In the genomic region with DNA sequence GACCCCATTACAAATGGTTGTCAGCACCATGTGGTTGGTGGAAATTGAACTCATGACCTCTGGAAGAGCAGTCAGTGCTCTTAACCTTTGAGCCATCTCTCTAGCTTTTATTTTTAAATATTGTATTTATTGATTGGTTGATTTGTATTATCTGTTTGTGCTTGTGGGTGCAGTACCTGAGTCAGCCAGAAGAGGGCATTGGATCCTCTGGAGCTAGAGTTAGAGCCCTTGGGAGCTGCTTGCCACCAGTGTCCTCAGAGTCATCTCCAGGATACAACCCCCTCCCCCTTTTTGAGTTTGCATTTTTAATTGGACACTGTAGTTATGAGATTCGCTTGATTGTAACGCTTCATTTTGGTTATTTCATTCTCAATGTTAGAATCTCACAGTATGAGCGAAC, we compare ENCODE assay signal across 9 mouse cellular contexts. TPM values are rescaled to one million over a fixed set of nuclear protein-coding genes. Genes with fewer than 3 reads are reported as not detected.
DNase-seq lines count a peak whose midpoint lies in the region; ATAC-seq and TF ChIP-seq lines count a peak whose summit lies in the region.
"Had no signal": no experiment of that assay in that cellular context is flagged by ENCODE, and none has a peak within 500 bp of the region (broad histone marks: within the 10 kb centered on the region; RNA-seq: fewer than 3 reads in every experiment).

No protein-coding gene starts in this region.

- H3K9me3 ChIP-seq in forebrain, embryonic 14.5 days (replicated peaks; ENCODE audit: control insufficient read depth, low read length), result no peaks in the 10 kb centered on the region
- no peaks in the 10 kb centered on the region for H3K9me3 ChIP-seq in forebrain, embryonic 15.5 days
- peaks cover 8% of the 10 kb centered on the region for H3K9me3 ChIP-seq in G1E (replicated peaks)
- H3K9me3 ChIP-seq: embryonic facial prominence, embryonic 13.5 days had no signal

- no peak overlapping the region for H3K4me3 ChIP-seq in forebrain, embryonic 14.5 days (ENCODE audit: low read depth, low read length)
- no peak overlapping the region for H3K4me3 ChIP-seq in forebrain, embryonic 15.5 days
- H3K4me3 ChIP-seq in G1E (ENCODE audit: low read depth, low read length), result no peak overlapping the region
- H3K4me3 ChIP-seq: embryonic facial prominence, embryonic 13.5 days had no signal

- TF ChIP-seq CTCF in G1E (IDR thresholded peaks at IDR 0.05; ENCODE audit: low read depth, low read length), result peak; percentile 51

- no peak overlapping the region for H3K27ac ChIP-seq in forebrain, embryonic 14.5 days (ENCODE audit: low read depth, low read length)
- no peak overlapping the region for H3K27ac ChIP-seq in forebrain, embryonic 15.5 days (replicated peaks)
- H3K27ac ChIP-seq: embryonic facial prominence, embryonic 13.5 days had no signal

- H3K4me2 ChIP-seq in forebrain, embryonic 14.5 days (ENCODE audit: low read length), result no peak overlapping the region
- no peak overlapping the region for H3K4me2 ChIP-seq in forebrain, embryonic 15.5 days (replicated peaks)
- H3K4me2 ChIP-seq: embryonic facial prominence, embryonic 13.5 days had no signal

- H3K9ac ChIP-seq in forebrain, embryonic 14.5 days (ENCODE audit: low read length), result no peak overlapping the region
- no peak overlapping the region for H3K9ac ChIP-seq in forebrain, embryonic 15.5 days (replicated peaks)
- H3K9ac ChIP-seq: embryonic facial prominence, embryonic 13.5 days had no signal

- DNase-seq in forebrain, embryonic 14.5 days (ENCODE audit: low spot score), result peak; percentile 25
- peak; percentile 44 for DNase-seq in left cerebral cortex, postnatal 4 days
- no peak for DNase-seq in left cerebral cortex, postnatal 10 days (ENCODE audit: extremely low spot score in 1 of 2, low spot score in 2 of 2)
- DNase-seq in G1E (ENCODE audit: low spot score), result no peak
- DNase-seq in mesoderm, embryonic 11.5 days (ENCODE audit: low read depth, low spot score), result peak; percentile 56
- DNase-seq in thymus, postnatal 4 days, result peak; percentile 86

- no peaks in the 10 kb centered on the region for H3K36me3 ChIP-seq in forebrain, embryonic 14.5 days (ENCODE audit: control insufficient read depth, insufficient read depth, low read length)
- H3K36me3 ChIP-seq in forebrain, embryonic 15.5 days, result no peaks in the 10 kb centered on the region
- no peaks in the 10 kb centered on the region for H3K36me3 ChIP-seq in G1E (replicated peaks)
- H3K36me3 ChIP-seq: embryonic facial prominence, embryonic 13.5 days had no signal

- no peak for ATAC-seq in forebrain, embryonic 14.5 days
- ATAC-seq in forebrain, embryonic 15.5 days (replicated peaks), result no peak
- no peak for ATAC-seq in G1E (ENCODE audit: extremely low read depth, insufficient number of reproducible peaks, low FRiP score, poor library complexity, severe bottlenecking)
- ATAC-seq in erythroblast, adult 5-6 weeks (replicated peaks; ENCODE audit: low FRiP score, poor library complexity, severe bottlenecking), result peak; percentile 64; the same call in 1 of the 2 replicates

- H3K27me3 ChIP-seq in forebrain, embryonic 14.5 days (replicated peaks; ENCODE audit: control insufficient read depth, insufficient read depth, low read length), result no peaks in the 10 kb centered on the region
- no peaks in the 10 kb centered on the region for H3K27me3 ChIP-seq in forebrain, embryonic 15.5 days
- H3K27me3 ChIP-seq in G1E (ENCODE audit: insufficient read depth, low read length), result peaks cover 2% of the 10 kb centered on the region; the same call in 1 of the 2 replicates
- H3K27me3 ChIP-seq: embryonic facial prominence, embryonic 13.5 days had no signal

- no peaks in the 10 kb centered on the region for H3K4me1 ChIP-seq in forebrain, embryonic 14.5 days (ENCODE audit: control insufficient read depth, insufficient read depth, low read length)
- H3K4me1 ChIP-seq in forebrain, embryonic 15.5 days, result no peaks in the 10 kb centered on the region
- H3K4me1 ChIP-seq in G1E (ENCODE audit: insufficient read depth, low read depth, low read length), result no peaks in the 10 kb centered on the region

- WGBS in forebrain, embryonic 14.5 days, result 77% methylated on average over 3 of the region's 3 CpGs
- 83% methylated on average over 3 of the region's 3 CpGs for WGBS in forebrain, embryonic 15.5 days

- intact Hi-C loops in left cerebral cortex, postnatal 4 days (cut with DNase I), result no loop called here
- intact Hi-C loops in left cerebral cortex, postnatal 10 days (cut with DNase I), result no loop called here

RNA-seq across cellular contexts. Expression of gene Znrf3, which starts 24.4 kb away (rescaled TPM):
- polyA plus RNA-seq in forebrain, embryonic 14.5 days (2014; fragmentation: Nextera tagmentation; extraction: Ambion mirVana), result 4.9 and 5.8 TPM in 2 replicates
- 6.9 and 7.4 TPM in 2 replicates for polyA plus RNA-seq in forebrain, embryonic 15.5 days (2015; fragmentation: Nextera tagmentation; extraction: Ambion mirVana)
- 10 to 100 TPM; 17.6 to 21.0 TPM for total RNA-seq in left cerebral cortex, postnatal 4 days (2021)
- total RNA-seq in left cerebral cortex, postnatal 10 days (2021), result 10 to 100 TPM; 22.0 to 25.1 TPM
- total RNA-seq in G1E (2014; fragmentation: Nextera tagmentation) (7.7 and 11.0 TPM in 2 replicates), G1E (2017) (2.1 TPM in 2 replicates)
- polyA plus RNA-seq in G1E (2012), result 2.7 and 3.1 TPM in 2 replicates
- total RNA-seq in erythroblast, adult 5-6 weeks (2015; ENCODE audit: low replicate concordance), result 0.96 TPM in 1 of 2 replicates, not detected in the other
- total RNA-seq in erythroblast, adult 5-6 weeks (2017; ENCODE audit: low replicate concordance), result 0.14 and 0.34 TPM in 2 replicates

RNA-seq across cellular contexts. Expression of gene Xbp1, which starts 51.4 kb away (rescaled TPM):
- polyA plus RNA-seq in forebrain, embryonic 14.5 days (2014; fragmentation: Nextera tagmentation; extraction: Ambion mirVana), result 124 and 145 TPM in 2 replicates
- polyA plus RNA-seq in forebrain, embryonic 15.5 days (2015; fragmentation: Nextera tagmentation; extraction: Ambion mirVana), result 128 and 135 TPM in 2 replicates
- 100 to 1,000 TPM in 1 of 2 experiments, 10 to 100 TPM in 1; 91.7 to 110 TPM for total RNA-seq in left cerebral cortex, postnatal 4 days (2021)
- 10 to 100 TPM; 68.5 to 76.6 TPM for total RNA-seq in left cerebral cortex, postnatal 10 days (2021)
- 164 and 185 TPM in 2 replicates for total RNA-seq in G1E (2014; fragmentation: Nextera tagmentation)
- total RNA-seq in G1E (2017), result 125 TPM in 2 replicates
- 50.6 and 66.6 TPM in 2 replicates for polyA plus RNA-seq in G1E (2012)
- 68.1 and 83.8 TPM in 2 replicates for total RNA-seq in erythroblast, adult 5-6 weeks (2015; ENCODE audit: low replicate concordance)
- total RNA-seq in erythroblast, adult 5-6 weeks (2017; ENCODE audit: low replicate concordance), result 42.5 and 50.8 TPM in 2 replicates

Comparison
In these comparisons a context has a peak if more than half of its experiments do, and no peak if none do; other contexts are left out.
1. DNase-seq: peak in forebrain, embryonic 14.5 days (single experiment), left cerebral cortex, postnatal 4 days (single experiment), mesoderm, embryonic 11.5 days (single experiment) and thymus, postnatal 4 days (single experiment); none in left cerebral cortex, postnatal 10 days (0 of 2) and G1E (single experiment).